Mouse (Mus musculus): Measurements from ENCODE around the gene Ipo13. TPM values are rescaled to one million over a fixed set of nuclear protein-coding genes. Genes with fewer than 3 reads are reported as not detected.

Ipo13 gene
- total and polyA plus RNA-seq, 3 experiments: 60.8 to 104 (median 68.4) TPM

- H3K27ac ChIP-seq: no peak overlapping the region
- DNase-seq: peak in 1 of 2 experiments; percentile 44
- no peaks in the 10 kb centered on the region for H3K79me2 ChIP-seq (replicated peaks; ENCODE audit: control insufficient read depth, insufficient read depth, low read length)
- intact Hi-C loops (cut with DNase I): loop anchor here (5.0 kb wide), 2 partner anchors 90 to 105 kb away; no protein-coding TSS in a partner anchor
- WGBS: 7% methylated on average over 71 of the region's 71 CpGs
- TF ChIP-seq EP300 (IDR thresholded peaks at IDR 0.05; ENCODE audit: insufficient read depth, low read depth, low read length) (no peak), CTCF (IDR thresholded peaks at IDR 0.05) (0 out of 2 replicates have a peak, but pooled peaks have one; percentile 8), POLR2A (IDR thresholded peaks at IDR 0.05; ENCODE audit: insufficient read depth, low read depth, low read length) (no peak)
- no peaks in the 10 kb centered on the region for H3K36me3 ChIP-seq (ENCODE audit: control insufficient read depth, insufficient read depth, low read length)
- peaks cover 2% of the 10 kb centered on the region; the same call in 1 of the 2 replicates for H3K27me3 ChIP-seq (ENCODE audit: control insufficient read depth, insufficient read depth, low read length)
- peak overlapping the region; percentile 27 for H3K4me3 ChIP-seq
- H3K9ac ChIP-seq (ENCODE audit: low read depth, low read length): peak overlapping the region; percentile 3
- H3K4me1 ChIP-seq (ENCODE audit: control insufficient read depth, insufficient read depth, low read length): no peaks in the 10 kb centered on the region
These were observed 12.0 kb upstream of the Ipo13 start for GRCm38 (mm10) chr4:117926545-117927482.

- H3K9ac ChIP-seq (ENCODE audit: low read depth, low read length): no peak overlapping the region
- no peak for TF ChIP-seq POLR2A (IDR thresholded peaks at IDR 0.05; ENCODE audit: insufficient read depth, low read depth, low read length)
- no peak for TF ChIP-seq CTCF (IDR thresholded peaks at IDR 0.05)
- TF ChIP-seq EP300 (IDR thresholded peaks at IDR 0.05; ENCODE audit: insufficient read depth, low read depth, low read length): no peak
- DNase-seq: no peak
- WGBS: 49% methylated on average over 4 of the region's 6 CpGs
- H3K79me2 ChIP-seq (replicated peaks; ENCODE audit: control insufficient read depth, insufficient read depth, low read length): no peaks in the 10 kb centered on the region
- no peaks in the 10 kb centered on the region for H3K4me1 ChIP-seq (ENCODE audit: control insufficient read depth, insufficient read depth, low read length)
- H3K27ac ChIP-seq: no peak overlapping the region
- peaks cover 2% of the 10 kb centered on the region; the same call in 1 of the 2 replicates for H3K27me3 ChIP-seq (ENCODE audit: control insufficient read depth, insufficient read depth, low read length)
- no peak overlapping the region for H3K4me3 ChIP-seq
- intact Hi-C loops (cut with DNase I): loop anchor here (5.0 kb wide), 2 partner anchors 88 to 107 kb away; no protein-coding TSS in a partner anchor
- no peaks in the 10 kb centered on the region for H3K36me3 ChIP-seq (ENCODE audit: control insufficient read depth, insufficient read depth, low read length)
These were observed 10.1 kb upstream of the Ipo13 start for GRCm38 (mm10) chr4:117924916-117925315.

- Histone ChIP-seq H3K36me3 (ENCODE audit: control insufficient read depth, insufficient read depth, low read length) (no peaks in the 10 kb centered on the region), H3K27me3 (ENCODE audit: control insufficient read depth, insufficient read depth, low read length) (no peaks in the 10 kb centered on the region; the same call in 1 of the 2 replicates), H3K79me2 (replicated peaks; ENCODE audit: control insufficient read depth, insufficient read depth, low read length) (no peaks in the 10 kb centered on the region), H3K27ac (no peak overlapping the region), H3K4me3 (no peak overlapping the region), H3K4me1 (ENCODE audit: control insufficient read depth, insufficient read depth, low read length) (no peaks in the 10 kb centered on the region), H3K9ac (ENCODE audit: low read depth, low read length) (no peak overlapping the region)
- intact Hi-C loops (cut with DNase I): no loop called here
- TF ChIP-seq POLR2A (IDR thresholded peaks at IDR 0.05; ENCODE audit: insufficient read depth, low read depth, low read length) (no peak), CTCF (IDR thresholded peaks at IDR 0.05) (no peak), EP300 (IDR thresholded peaks at IDR 0.05; ENCODE audit: insufficient read depth, low read depth, low read length) (no peak)
- no peak for DNase-seq
- WGBS: 42% methylated on average over 2 of the region's 2 CpGs
These were observed 8.7 kb upstream of the Ipo13 start for GRCm38 (mm10) chr4:117923450-117923849.

GRCm38 (mm10) chr4:117921358-117921757 lies 6.6 kb upstream of the Ipo13 start:
- Histone ChIP-seq H3K27ac (no peak overlapping the region), H3K36me3 (ENCODE audit: control insufficient read depth, insufficient read depth, low read length) (no peaks in the 10 kb centered on the region), H3K4me1 (ENCODE audit: control insufficient read depth, insufficient read depth, low read length) (no peaks in the 10 kb centered on the region), H3K27me3 (ENCODE audit: control insufficient read depth, insufficient read depth, low read length) (no peaks in the 10 kb centered on the region; the same call in 1 of the 2 replicates), H3K9ac (ENCODE audit: low read depth, low read length) (no peak overlapping the region), H3K79me2 (replicated peaks; ENCODE audit: control insufficient read depth, insufficient read depth, low read length) (no peaks in the 10 kb centered on the region), H3K4me3 (no peak overlapping the region)
- no peak for DNase-seq
- intact Hi-C loops (cut with DNase I): no loop called here
- WGBS: 88% methylated on average over 2 of the region's 2 CpGs
- no peak for TF ChIP-seq POLR2A (IDR thresholded peaks at IDR 0.05; ENCODE audit: insufficient read depth, low read depth, low read length)
- TF ChIP-seq CTCF (IDR thresholded peaks at IDR 0.05): no peak
- no peak for TF ChIP-seq EP300 (IDR thresholded peaks at IDR 0.05; ENCODE audit: insufficient read depth, low read depth, low read length)

GRCm38 (mm10) chr4:117918762-117919161 lies 4.0 kb upstream of the Ipo13 start:
- Histone ChIP-seq H3K36me3 (ENCODE audit: control insufficient read depth, insufficient read depth, low read length) (no peaks in the 10 kb centered on the region), H3K4me1 (ENCODE audit: control insufficient read depth, insufficient read depth, low read length) (no peaks in the 10 kb centered on the region), H3K27ac (no peak overlapping the region), H3K9ac (ENCODE audit: low read depth, low read length) (no peak overlapping the region), H3K27me3 (ENCODE audit: control insufficient read depth, insufficient read depth, low read length) (no peaks in the 10 kb centered on the region), H3K79me2 (replicated peaks; ENCODE audit: control insufficient read depth, insufficient read depth, low read length) (no peaks in the 10 kb centered on the region), H3K4me3 (no peak overlapping the region)
- TF ChIP-seq CTCF (IDR thresholded peaks at IDR 0.05) (no peak), EP300 (IDR thresholded peaks at IDR 0.05; ENCODE audit: insufficient read depth, low read depth, low read length) (no peak), POLR2A (IDR thresholded peaks at IDR 0.05; ENCODE audit: insufficient read depth, low read depth, low read length) (no peak)
- 60% methylated on average over 5 of the region's 5 CpGs for WGBS
- no peak for DNase-seq
- intact Hi-C loops (cut with DNase I): no loop called here

- TF ChIP-seq POLR2A (IDR thresholded peaks at IDR 0.05; ENCODE audit: insufficient read depth, low read depth, low read length) (no peak), CTCF (IDR thresholded peaks at IDR 0.05) (no peak), EP300 (IDR thresholded peaks at IDR 0.05; ENCODE audit: insufficient read depth, low read depth, low read length) (no peak)
- no peak overlapping the region for H3K9ac ChIP-seq (ENCODE audit: low read depth, low read length)
- H3K27ac ChIP-seq: no peak overlapping the region
- peaks cover under 1% of the 10 kb centered on the region; the same call in 1 of the 2 replicates for H3K4me1 ChIP-seq (ENCODE audit: control insufficient read depth, insufficient read depth, low read length)
- intact Hi-C loops (cut with DNase I): no loop called here
- DNase-seq: no peak
- no peaks in the 10 kb centered on the region for H3K36me3 ChIP-seq (ENCODE audit: control insufficient read depth, insufficient read depth, low read length)
- no peak overlapping the region for H3K4me3 ChIP-seq
- H3K27me3 ChIP-seq (ENCODE audit: control insufficient read depth, insufficient read depth, low read length): no peaks in the 10 kb centered on the region
- WGBS: 15% methylated on average over 3 of the region's 3 CpGs
- H3K79me2 ChIP-seq (replicated peaks; ENCODE audit: control insufficient read depth, insufficient read depth, low read length): no peaks in the 10 kb centered on the region
These were observed 3.5 kb upstream of the Ipo13 start for GRCm38 (mm10) chr4:117918261-117918660.

Measured in heart, adult 2 months (tissue).